Mouse (Mus musculus): ENCODE measurements around the gene Dcp1a.

DNA sequence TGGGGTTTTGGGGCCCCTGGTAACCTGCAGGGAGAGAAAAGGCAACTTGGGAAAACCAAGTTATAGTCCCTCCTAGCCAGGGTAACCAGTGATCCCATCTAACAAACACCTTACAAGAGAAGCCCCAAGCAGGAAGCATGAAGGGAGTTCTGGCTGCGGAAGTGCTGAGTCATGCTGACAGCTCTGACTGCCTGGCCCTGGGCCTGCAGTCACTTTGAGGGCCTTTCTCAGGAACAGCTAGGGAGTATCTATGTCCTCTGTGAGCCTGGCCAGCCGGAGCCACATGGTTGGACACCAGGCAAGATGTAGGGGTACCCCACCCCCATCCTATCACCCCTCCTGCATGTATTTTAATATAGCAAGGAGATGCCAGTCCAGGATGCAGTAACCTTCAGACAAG lies 85.1 kb downstream of the Dcp1a start:
- TF ChIP-seq CTCF (IDR thresholded peaks at IDR 0.05; ENCODE audit: low read depth, low read length), result no peak
- no peak for TF ChIP-seq POLR2A (IDR thresholded peaks at IDR 0.05; ENCODE audit: borderline replicate concordance, low read depth, low read length)

Measured in bone marrow macrophage, adult 2 months (primary cell).